Mouse (Mus musculus) kidney, postnatal 14 days (tissue): ENCODE data around the gene Mrs2.
"Not testable (repeated sequence)": the region's sequence is repeated elsewhere in the genome, so short reads cannot be mapped to it uniquely, and the experiment has no call there.

Experiments
- DNase-seq: peaks from one replicate; pipeline ENCODE4 v3.0.0; 2022; ENCODE audit warnings: mixed read lengths

Mrs2 gene

GRCm38 (mm10) chr13:24977820-24978342 lies 42.3 kb downstream of the Mrs2 start:
- peak; percentile 76 for DNase-seq

GRCm38 (mm10) chr13:24976384-24976783 lies 43.8 kb downstream of the Mrs2 start:
- no peak for DNase-seq

GRCm38 (mm10) chr13:24971776-24972175 lies 48.4 kb downstream of the Mrs2 start:
- DNase-seq, result not testable (repeated sequence)

GRCm38 (mm10) chr13:24965846-24966201 lies 54.4 kb downstream of the Mrs2 start:
- no peak for DNase-seq

- no peak for DNase-seq
Measured at GRCm38 (mm10) chr13:24965130-24965845, 54.9 kb downstream of the Mrs2 start.

GRCm38 (mm10) chr13:24962119-24962518 lies 58.1 kb downstream of the Mrs2 start:
- no peak for DNase-seq

- peak; percentile 5 for DNase-seq
Measured at GRCm38 (mm10) chr13:24960084-24960483, 60.1 kb downstream of the Mrs2 start.

- no peak for DNase-seq
Measured at GRCm38 (mm10) chr13:24958671-24959070, 61.5 kb downstream of the Mrs2 start.

GRCm38 (mm10) chr13:24955500-24955899 lies 64.7 kb downstream of the Mrs2 start:
- DNase-seq, result no peak

GRCm38 (mm10) chr13:24955091-24955490 lies 65.1 kb downstream of the Mrs2 start:
- no peak for DNase-seq

GRCm38 (mm10) chr13:24952659-24953058 lies 67.5 kb downstream of the Mrs2 start:
- DNase-seq, result no peak

GRCm38 (mm10) chr13:24948870-24949269 lies 71.3 kb downstream of the Mrs2 start:
- no peak for DNase-seq

- DNase-seq, result no peak
Measured at GRCm38 (mm10) chr13:24947158-24947557, 73.0 kb downstream of the Mrs2 start.

- no peak for DNase-seq
Measured at GRCm38 (mm10) chr13:24945567-24945966, 74.6 kb downstream of the Mrs2 start.

GRCm38 (mm10) chr13:24943303-24943702 lies 76.9 kb downstream of the Mrs2 start:
- no peak for DNase-seq

- no peak for DNase-seq
Measured at GRCm38 (mm10) chr13:24942512-24943282, 77.5 kb downstream of the Mrs2 start, which contains the start of gene Gpld1. Gpld1 (plus strand) TSS chr13:24943152.

GRCm38 (mm10) chr13:24939472-24939871 lies 80.7 kb downstream of the Mrs2 start:
- no peak for DNase-seq

- peak; percentile 84 for DNase-seq
Measured at GRCm38 (mm10) chr13:24938683-24939082, 81.5 kb downstream of the Mrs2 start.

- DNase-seq, result no peak
Measured at GRCm38 (mm10) chr13:24937839-24938166, 82.4 kb downstream of the Mrs2 start.
